Mouse (Mus musculus): Measurements from ENCODE around the gene Prg3. TPM values are rescaled to one million over a fixed set of nuclear protein-coding genes. Genes with fewer than 3 reads are reported as not detected.

The Prg3 gene
- polyA plus RNA-seq, 1 experiment, result 0.88 TPM

GRCm38 (mm10) chr2:85002575-85002974, 14.6 kb downstream of the Prg3 start:
- no peak overlapping the region for H3K4me3 ChIP-seq (ENCODE audit: control insufficient read depth, insufficient read depth, low read length)

GRCm38 (mm10) chr2:85004341-85004740, 16.3 kb downstream of the Prg3 start:
- 94% methylated on average over 4 of the region's 4 CpGs for WGBS
- no peak for TF ChIP-seq POLR2A (IDR thresholded peaks at IDR 0.05; ENCODE audit: control insufficient read depth, extremely low read depth, insufficient read depth, low read length, poor library complexity)
- no peak for TF ChIP-seq CTCF (IDR thresholded peaks at IDR 0.05; ENCODE audit: borderline replicate concordance, control insufficient read depth, extremely low read depth, insufficient read depth, low read length, poor library complexity)
- Histone ChIP-seq H3K4me1 (replicated peaks; ENCODE audit: control insufficient read depth, insufficient read depth, low read length) (no peaks in the 10 kb centered on the region), H3K4me3 (ENCODE audit: control insufficient read depth, insufficient read depth, low read length) (no peak overlapping the region), H3K36me3 (ENCODE audit: control insufficient read depth, insufficient read depth, low read length) (no peaks in the 10 kb centered on the region), H3K27me3 (ENCODE audit: control insufficient read depth, insufficient read depth, low read length) (no peaks in the 10 kb centered on the region), H3K27ac (ENCODE audit: control insufficient read depth, insufficient read depth, low read length) (no peak overlapping the region)
- DNase-seq, result no peak

More at GRCm38 (mm10) chr2:85002575-85002974, 14.6 kb downstream of the Prg3 start:
- WGBS, result 98% methylated on average over 8 of the region's 8 CpGs
- TF ChIP-seq POLR2A (IDR thresholded peaks at IDR 0.05; ENCODE audit: control insufficient read depth, extremely low read depth, insufficient read depth, low read length, poor library complexity), result no peak
- TF ChIP-seq CTCF (IDR thresholded peaks at IDR 0.05; ENCODE audit: borderline replicate concordance, control insufficient read depth, extremely low read depth, insufficient read depth, low read length, poor library complexity), result no peak
- Histone ChIP-seq H3K27me3 (ENCODE audit: control insufficient read depth, insufficient read depth, low read length) (no peaks in the 10 kb centered on the region), H3K36me3 (ENCODE audit: control insufficient read depth, insufficient read depth, low read length) (no peaks in the 10 kb centered on the region), H3K4me1 (replicated peaks; ENCODE audit: control insufficient read depth, insufficient read depth, low read length) (no peaks in the 10 kb centered on the region), H3K27ac (ENCODE audit: control insufficient read depth, insufficient read depth, low read length) (no peak overlapping the region)
- no peak for DNase-seq

- DNase-seq, result no peak
- H3K27ac ChIP-seq (ENCODE audit: control insufficient read depth, insufficient read depth, low read length), result no peak overlapping the region
- H3K4me1 ChIP-seq (replicated peaks; ENCODE audit: control insufficient read depth, insufficient read depth, low read length), result no peaks in the 10 kb centered on the region
- WGBS, result 97% methylated on average over 7 of the region's 7 CpGs
- no peaks in the 10 kb centered on the region for H3K36me3 ChIP-seq (ENCODE audit: control insufficient read depth, insufficient read depth, low read length)
- TF ChIP-seq CTCF (IDR thresholded peaks at IDR 0.05; ENCODE audit: borderline replicate concordance, control insufficient read depth, extremely low read depth, insufficient read depth, low read length, poor library complexity) (no peak), POLR2A (IDR thresholded peaks at IDR 0.05; ENCODE audit: control insufficient read depth, extremely low read depth, insufficient read depth, low read length, poor library complexity) (no peak)
- H3K4me3 ChIP-seq (ENCODE audit: control insufficient read depth, insufficient read depth, low read length), result no peak overlapping the region
- H3K27me3 ChIP-seq (ENCODE audit: control insufficient read depth, insufficient read depth, low read length), result no peaks in the 10 kb centered on the region
Measured at GRCm38 (mm10) chr2:85006600-85006999, 18.6 kb downstream of the Prg3 start.

GRCm38 (mm10) chr2:85007729-85008128, 19.7 kb downstream of the Prg3 start:
- peak; percentile 25 for DNase-seq
- Histone ChIP-seq H3K27ac (ENCODE audit: control insufficient read depth, insufficient read depth, low read length) (no peak overlapping the region), H3K4me3 (ENCODE audit: control insufficient read depth, insufficient read depth, low read length) (no peak overlapping the region), H3K27me3 (ENCODE audit: control insufficient read depth, insufficient read depth, low read length) (no peaks in the 10 kb centered on the region), H3K4me1 (replicated peaks; ENCODE audit: control insufficient read depth, insufficient read depth, low read length) (no peaks in the 10 kb centered on the region), H3K36me3 (ENCODE audit: control insufficient read depth, insufficient read depth, low read length) (no peaks in the 10 kb centered on the region)
- TF ChIP-seq CTCF (IDR thresholded peaks at IDR 0.05; ENCODE audit: borderline replicate concordance, control insufficient read depth, extremely low read depth, insufficient read depth, low read length, poor library complexity), result no peak
- TF ChIP-seq POLR2A (IDR thresholded peaks at IDR 0.05; ENCODE audit: control insufficient read depth, extremely low read depth, insufficient read depth, low read length, poor library complexity), result no peak
- 28% methylated on average over 4 of the region's 4 CpGs for WGBS

GRCm38 (mm10) chr2:85009212-85009611, 21.2 kb downstream of the Prg3 start:
- WGBS, result 96% methylated on average over 2 of the region's 2 CpGs
- H3K4me1 ChIP-seq (replicated peaks; ENCODE audit: control insufficient read depth, insufficient read depth, low read length), result no peaks in the 10 kb centered on the region
- H3K36me3 ChIP-seq (ENCODE audit: control insufficient read depth, insufficient read depth, low read length), result no peaks in the 10 kb centered on the region
- no peak overlapping the region for H3K4me3 ChIP-seq (ENCODE audit: control insufficient read depth, insufficient read depth, low read length)
- DNase-seq, result no peak
- no peaks in the 10 kb centered on the region for H3K27me3 ChIP-seq (ENCODE audit: control insufficient read depth, insufficient read depth, low read length)
- H3K27ac ChIP-seq (ENCODE audit: control insufficient read depth, insufficient read depth, low read length), result no peak overlapping the region
- TF ChIP-seq POLR2A (IDR thresholded peaks at IDR 0.05; ENCODE audit: control insufficient read depth, extremely low read depth, insufficient read depth, low read length, poor library complexity), result no peak
- TF ChIP-seq CTCF (IDR thresholded peaks at IDR 0.05; ENCODE audit: borderline replicate concordance, control insufficient read depth, extremely low read depth, insufficient read depth, low read length, poor library complexity), result no peak

- Histone ChIP-seq H3K36me3 (ENCODE audit: control insufficient read depth, insufficient read depth, low read length) (no peaks in the 10 kb centered on the region), H3K4me1 (replicated peaks; ENCODE audit: control insufficient read depth, insufficient read depth, low read length) (no peaks in the 10 kb centered on the region), H3K27ac (ENCODE audit: control insufficient read depth, insufficient read depth, low read length) (no peak overlapping the region), H3K27me3 (ENCODE audit: control insufficient read depth, insufficient read depth, low read length) (no peaks in the 10 kb centered on the region), H3K4me3 (ENCODE audit: control insufficient read depth, insufficient read depth, low read length) (no peak overlapping the region)
- WGBS, result 94% methylated on average over 9 of the region's 9 CpGs
- TF ChIP-seq POLR2A (IDR thresholded peaks at IDR 0.05; ENCODE audit: control insufficient read depth, extremely low read depth, insufficient read depth, low read length, poor library complexity) (no peak), CTCF (IDR thresholded peaks at IDR 0.05; ENCODE audit: borderline replicate concordance, control insufficient read depth, extremely low read depth, insufficient read depth, low read length, poor library complexity) (no peak)
- no peak for DNase-seq
Measured at GRCm38 (mm10) chr2:85011906-85012604, 24.0 kb downstream of the Prg3 start.

All from thymus, adult 2 months (tissue).